Mouse (Mus musculus) heart, embryonic 14.5 days (tissue): ENCODE results near the gene Pdcd11. TPM values are rescaled to one million over a fixed set of nuclear protein-coding genes. Genes with fewer than 3 reads are reported as not detected.

Experiments
- ATAC-seq: fragments of 200-750 bp; cut with Nextera tagmentation; 2 replicates; pipeline ENCODE4 v1.8.0; 2017; ENCODE audit warnings: low read depth, moderate TSS enrichment; ENCODE audit not compliant: insufficient number of reproducible peaks, insufficient read depth, low FRiP score
- H3K27ac ChIP-seq, 2 experiments: fragments of 200-500 bp in 1 of 2; fragments of 300-500 bp in 1 of 2; sonication (generic) in 1 of 2; replicated peaks in 1 of 2; 2 replicates each; pipeline ENCODE4 v1.5.1; 2012 to 2014; ENCODE audit warnings: low read depth in 2 of 2, low read length in 2 of 2, control low read depth in 1 of 2, mild to moderate bottlenecking in 1 of 2, mixed read lengths in 1 of 2; ENCODE audit not compliant: control insufficient read depth in 1 of 2, insufficient read depth in 1 of 2
- H3K27me3 ChIP-seq: fragments of 300-500 bp; sonication (generic); 2 replicates; pipeline ENCODE4 v1.6.1; 2014; ENCODE audit warnings: mild to moderate bottlenecking, low read length, control low read depth; ENCODE audit not compliant: control insufficient read depth, insufficient read depth
- H3K36me3 ChIP-seq: fragments of 300-500 bp; sonication (generic); 2 replicates; pipeline ENCODE4 v1.6.1; 2014; ENCODE audit warnings: mild to moderate bottlenecking, control low read depth, low read length, mixed read lengths; ENCODE audit not compliant: control insufficient read depth, insufficient read depth
- H3K4me1 ChIP-seq, 2 experiments: fragments of 200-500 bp in 1 of 2; fragments of 300-500 bp in 1 of 2; sonication (generic) in 1 of 2; 2 replicates each; pipeline ENCODE4 v1.6.1; 2012 to 2014; ENCODE audit warnings: low read length in 2 of 2, control low read depth in 1 of 2, mixed read lengths in 1 of 2; ENCODE audit not compliant: control insufficient read depth in 2 of 2, insufficient read depth in 2 of 2
- H3K4me2 ChIP-seq: fragments of 300-500 bp; sonication (generic); 2 replicates; pipeline ENCODE4 v1.6.1; 2014; ENCODE audit warnings: mild to moderate bottlenecking, low read length
- H3K4me3 ChIP-seq, 2 experiments: fragments of 200-500 bp in 1 of 2; fragments of 300-500 bp in 1 of 2; sonication (generic) in 1 of 2; 2 replicates each; pipeline ENCODE4 v1.5.1; 2012 to 2014; ENCODE audit warnings: low read length in 2 of 2, mild to moderate bottlenecking in 2 of 2, control low read depth in 1 of 2, low read depth in 1 of 2, moderate library complexity in 1 of 2; ENCODE audit not compliant: control insufficient read depth in 1 of 2, insufficient read depth in 1 of 2
- H3K9ac ChIP-seq: fragments of 300-500 bp; sonication (generic); 2 replicates; pipeline ENCODE4 v1.6.1; 2014; ENCODE audit warnings: mild to moderate bottlenecking, low read length
- H3K9me3 ChIP-seq: fragments of 300-500 bp; sonication (generic); 2 replicates; pipeline ENCODE4 v1.6.1; 2016; ENCODE audit warnings: low read length, control low read depth; ENCODE audit not compliant: control insufficient read depth
- WGBS: fragments of 180-500 bp; shearing (Covaris S2); extraction: QIAGEN DNeasy Blood & Tissue Kit; methylation state at CpG from one replicate; pipeline ENCODE4 v1.1.7; 2014; 5-methylcytosine and 5-hydroxymethylcytosine counted together
- polyA plus RNA-seq: library from polyadenylated mRNA; unstranded; fragments of >200 nt; fragmentation: Nextera tagmentation; extraction: Ambion mirVana; gene quantifications from 2 replicates; pipeline ENCODE4 v1.2.1, GENCODE M21; 2014

Gene Pdcd11
- polyA plus RNA-seq, 1 experiment from 2014 or later: 5.3 TPM

GRCm38 (mm10) chr19:47153767-47154166 lies 63.2 kb downstream of the Pdcd11 start:
- no peak for ATAC-seq
- H3K4me1 ChIP-seq: peaks cover 4 to 9% of the 10 kb centered on the region in 2 experiments; a peak in 3 of 4 replicates
- 90% methylated on average over 7 of the region's 7 CpGs for WGBS

DNA sequence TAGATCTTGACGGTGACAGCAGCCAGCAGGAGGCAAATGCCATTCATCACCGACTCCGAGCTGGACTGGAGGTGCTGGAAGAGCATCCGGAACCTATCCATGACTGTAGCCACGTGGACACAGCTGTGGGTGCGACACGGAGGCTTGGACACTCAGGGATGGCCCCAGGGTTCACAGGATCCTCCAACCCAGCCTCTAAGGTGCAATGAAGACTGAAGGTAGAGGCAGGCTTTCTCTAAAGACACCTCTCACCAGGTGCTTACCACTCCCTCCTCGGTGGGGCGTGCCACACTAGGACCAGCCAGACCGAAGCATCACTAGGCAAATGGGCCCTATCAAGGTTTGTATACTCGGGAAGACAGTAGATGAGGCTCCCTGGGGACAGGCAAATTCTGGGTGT lies 67.1 kb downstream of the Pdcd11 start, which contains the start of gene Calhm3:
Gene Calhm3 (minus strand): TSS at position 101 of the 400 bp plus-strand sequence.
- Histone ChIP-seq H3K4me2 (no peak within 1 kb of the TSS), H3K27ac (no peak within 1 kb of the TSS), H3K4me3 (no peak within 1 kb of the TSS), H3K27me3 (no peaks in the 10 kb centered on the region), H3K9me3 (no peaks in the 10 kb centered on the region), H3K36me3 (no peaks in the 10 kb centered on the region), H3K4me1 (no peaks in the 10 kb centered on the region), H3K9ac (no peak within 1 kb of the TSS)
- ATAC-seq: no peak
- 73% methylated on average over 11 of the region's 11 CpGs for WGBS

More at GRCm38 (mm10) chr19:47153767-47154166, 63.2 kb downstream of the Pdcd11 start:
- H3K4me2 ChIP-seq: no peak overlapping the region
- no peak overlapping the region for H3K27ac ChIP-seq
- no peak overlapping the region for H3K4me3 ChIP-seq
- H3K9ac ChIP-seq: no peak overlapping the region
- no peaks in the 10 kb centered on the region for H3K36me3 ChIP-seq
- no peaks in the 10 kb centered on the region for H3K9me3 ChIP-seq
- peaks cover 10% of the 10 kb centered on the region; the same call in 1 of the 2 replicates for H3K27me3 ChIP-seq

DNA sequence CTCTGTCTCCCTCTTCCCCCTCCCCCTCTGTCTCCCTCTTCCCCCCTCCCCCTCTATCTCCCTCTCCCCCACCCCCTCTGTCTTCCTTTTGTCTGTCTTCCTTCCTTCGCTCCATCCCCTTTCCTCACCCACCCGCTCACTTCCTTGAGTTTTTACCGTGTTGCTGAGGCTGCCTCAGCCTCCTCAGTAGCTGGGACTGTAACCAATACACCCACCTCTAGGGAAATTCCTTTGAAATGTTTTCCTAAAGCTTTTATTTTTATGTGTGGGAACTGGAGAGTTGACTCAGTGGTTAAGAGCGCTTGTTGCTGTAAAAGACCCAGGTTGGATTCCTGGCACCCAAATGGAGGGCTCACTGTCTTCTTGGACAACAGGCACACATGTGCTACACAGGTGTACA lies 71.1 kb downstream of the Pdcd11 start:
- Histone ChIP-seq H3K27ac (no peak overlapping the region), H3K9ac (no peak overlapping the region), H3K4me1 (no peaks in the 10 kb centered on the region), H3K9me3 (no peaks in the 10 kb centered on the region), H3K4me3 (no peak overlapping the region), H3K4me2 (no peak overlapping the region), H3K27me3 (no peaks in the 10 kb centered on the region), H3K36me3 (no peaks in the 10 kb centered on the region)
- 61% methylated on average over 4 of the region's 4 CpGs for WGBS
- ATAC-seq: no peak

- H3K4me2 ChIP-seq: no peak overlapping the region
- H3K27me3 ChIP-seq: 0 out of 2 replicates have a peak, but pooled peaks cover 4% of the 10 kb centered on the region
- H3K27ac ChIP-seq: no peak overlapping the region
- peaks cover 3 to 4% of the 10 kb centered on the region in 2 experiments; a peak in 1 of 4 replicates for H3K4me1 ChIP-seq
- no peak for ATAC-seq
- H3K9me3 ChIP-seq: no peaks in the 10 kb centered on the region
- no peak overlapping the region for H3K4me3 ChIP-seq
- 85% methylated on average over 6 of the region's 6 CpGs for WGBS
- H3K9ac ChIP-seq: no peak overlapping the region
- no peaks in the 10 kb centered on the region for H3K36me3 ChIP-seq
Observed at GRCm38 (mm10) chr19:47163176-47163744, 72.7 kb downstream of the Pdcd11 start.

GRCm38 (mm10) chr19:47166758-47167157 lies 76.2 kb downstream of the Pdcd11 start:
- H3K36me3 ChIP-seq: no peaks in the 10 kb centered on the region
- H3K9me3 ChIP-seq: no peaks in the 10 kb centered on the region
- no peak overlapping the region for H3K9ac ChIP-seq
- no peak overlapping the region for H3K4me3 ChIP-seq
- no peak overlapping the region for H3K27ac ChIP-seq
- ATAC-seq: no peak
- 29% methylated on average over 3 of the region's 3 CpGs for WGBS
- 0 out of 2 replicates have a peak, but pooled peaks cover 4% of the 10 kb centered on the region for H3K27me3 ChIP-seq
- H3K4me2 ChIP-seq: no peak overlapping the region
- H3K4me1 ChIP-seq: peaks cover 6 to 11% of the 10 kb centered on the region in 2 experiments; a peak in 2 of 4 replicates

GRCm38 (mm10) chr19:47167617-47168214 lies 77.1 kb downstream of the Pdcd11 start:
- Histone ChIP-seq H3K9me3 (no peaks in the 10 kb centered on the region), H3K27ac (no peak overlapping the region), H3K36me3 (no peaks in the 10 kb centered on the region), H3K27me3 (0 out of 2 replicates have a peak, but pooled peaks cover 4% of the 10 kb centered on the region), H3K4me2 (peak overlapping the region; percentile 62), H3K9ac (no peak overlapping the region), H3K4me3 (peak overlapping the region in 1 of 2 experiments; percentile 22; a peak in 1 of 4 replicates), H3K4me1 (peaks cover 6 to 11% of the 10 kb centered on the region in 2 experiments; a peak in 2 of 4 replicates)
- no peak for ATAC-seq
- WGBS: 39% methylated on average over 7 of the region's 7 CpGs

- H3K27ac ChIP-seq: no peak overlapping the region
- H3K36me3 ChIP-seq: no peaks in the 10 kb centered on the region
- no peaks in the 10 kb centered on the region for H3K9me3 ChIP-seq
- H3K27me3 ChIP-seq: 0 out of 2 replicates have a peak, but pooled peaks cover 4% of the 10 kb centered on the region
- peak overlapping the region; percentile 52; the same call in 1 of the 2 replicates for H3K9ac ChIP-seq
- H3K4me2 ChIP-seq: peak overlapping the region; percentile 62
- no peak for ATAC-seq
- 4% methylated on average over 13 of the region's 13 CpGs for WGBS
- peaks cover 6 to 11% of the 10 kb centered on the region in 2 experiments; a peak in 2 of 4 replicates for H3K4me1 ChIP-seq
- H3K4me3 ChIP-seq: peak overlapping the region; percentile 22 to 29; a peak in 2 of 4 replicates
Observed at GRCm38 (mm10) chr19:47168223-47168622, 77.7 kb downstream of the Pdcd11 start.
